Mouse (Mus musculus) right cerebral cortex, postnatal 4 days (tissue): ENCODE data around the gene Olfr714.
A peak's percentile ranks its signal among the peaks of the same experiment; 100 is the strongest.
"Not testable (repeated sequence)": the region's sequence is repeated elsewhere in the genome, so short reads cannot be mapped to it uniquely, and the experiment has no call there.

Experiments used
- DNase-seq: peaks from one replicate; pipeline ENCODE4 v3.0.0-alpha.2; 2022

Gene Olfr714

DNA sequence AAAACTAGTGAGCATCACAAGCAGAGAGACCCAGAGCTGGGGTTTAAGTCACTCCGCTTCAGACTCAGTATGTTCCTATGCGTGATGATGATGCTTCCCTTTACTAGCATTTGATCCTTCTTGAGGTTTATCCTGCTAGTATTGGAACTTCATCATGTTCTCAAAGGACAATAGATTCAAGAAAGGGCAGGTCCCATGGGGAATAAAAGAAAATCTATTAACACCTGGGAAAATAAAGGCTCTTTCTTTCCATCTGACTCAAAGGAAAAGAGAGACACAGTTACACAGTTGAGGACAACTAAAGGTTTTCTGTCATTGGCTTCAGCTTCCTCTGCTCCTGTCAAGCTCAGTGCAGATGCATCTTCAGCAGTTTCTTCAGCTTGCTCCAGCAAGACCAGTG is at the start of gene Olfr714:
Gene Olfr714 (plus strand): TSS at position 301 of the 400 bp plus-strand sequence.
- no peak for DNase-seq

GRCm38 (mm10) chr7:107030874-107031273 is 39.9 kb upstream of the Olfr714 start, which contains the start of gene Olfr713:
Gene Olfr713 (plus strand): TSS chr7:107031174.
- DNase-seq = no peak

- DNase-seq = no peak
Observed at GRCm38 (mm10) chr7:107039934-107040563, 30.7 kb upstream of the Olfr714 start.

DNA sequence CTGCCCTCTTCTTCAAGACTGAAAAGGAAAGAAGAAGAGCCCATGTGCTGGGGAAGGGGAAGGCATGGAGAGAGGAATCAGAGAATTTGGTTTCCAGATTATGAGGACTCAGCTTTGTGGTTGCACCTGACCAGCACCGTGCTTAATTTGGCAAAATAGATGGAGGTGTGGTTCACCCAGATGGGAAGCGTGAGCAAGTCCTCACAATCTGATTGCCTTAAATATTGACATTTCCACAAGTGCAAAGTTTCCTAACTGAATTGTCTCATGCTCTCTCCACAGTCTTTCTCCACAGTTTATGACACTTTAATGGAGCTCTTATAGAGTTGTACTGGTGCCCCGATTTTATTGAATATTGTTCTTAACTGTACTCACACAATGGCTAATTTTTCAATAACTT is 27.6 kb upstream of the Olfr714 start:
- no peak for DNase-seq

DNA sequence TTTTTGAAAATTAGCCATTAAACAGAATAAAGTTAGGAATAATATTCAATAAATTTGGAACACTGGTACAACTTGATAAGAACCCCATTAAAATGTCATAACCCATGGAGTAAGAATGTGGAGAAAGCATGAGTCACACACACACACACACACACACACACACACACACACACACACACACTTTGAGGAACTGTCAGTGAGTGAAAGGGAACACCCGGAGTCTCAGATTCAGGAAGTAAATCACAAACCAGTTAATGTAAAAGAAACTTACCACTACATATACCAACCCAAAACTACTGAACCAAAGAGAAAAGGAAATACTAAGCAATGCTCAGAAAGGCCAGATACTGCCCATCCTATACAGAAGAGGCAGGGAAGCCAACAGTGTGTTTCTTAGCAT is 26.4 kb upstream of the Olfr714 start:
- no peak for DNase-seq

DNA sequence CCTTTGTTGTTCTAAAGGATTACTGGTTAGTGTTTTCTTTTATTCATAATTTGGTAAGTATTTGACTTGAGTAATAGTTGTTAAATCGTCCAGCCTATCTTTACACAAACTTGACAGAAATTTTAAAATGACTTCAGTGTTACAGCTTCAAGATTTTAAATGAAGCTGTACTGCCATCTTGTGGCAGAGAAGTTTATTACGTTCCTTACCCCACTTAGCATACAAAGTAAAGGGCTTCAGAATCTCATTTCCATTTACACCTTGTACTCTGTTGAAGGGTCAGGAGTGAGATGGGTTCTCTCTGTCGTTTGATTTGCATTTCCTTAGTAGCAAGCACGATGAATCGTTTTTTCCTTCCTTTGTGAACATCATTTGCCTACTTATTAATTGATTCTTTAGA is 24.9 kb upstream of the Olfr714 start:
- peak; percentile 11 for DNase-seq

GRCm38 (mm10) chr7:107047578-107047977 is 23.2 kb upstream of the Olfr714 start:
- no peak for DNase-seq

DNA sequence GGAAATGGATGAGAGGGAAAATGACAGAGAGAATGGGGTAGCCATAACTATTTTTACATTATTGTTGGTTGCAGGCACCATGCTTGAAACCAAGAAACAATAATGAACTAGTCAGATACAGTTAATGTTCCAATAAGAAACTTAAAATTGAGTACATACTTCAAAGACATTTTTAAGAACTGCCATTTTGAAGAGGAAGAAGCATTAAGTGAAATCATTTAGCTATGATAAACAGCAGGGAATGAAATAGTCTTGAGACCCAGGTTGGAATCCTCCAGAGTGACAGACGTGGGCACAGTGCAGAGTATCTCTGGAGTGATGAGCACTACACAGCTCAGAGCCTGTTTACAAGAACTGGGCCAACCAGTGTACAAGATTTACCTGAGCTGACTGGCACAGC is 22.1 kb downstream of the Olfr714 start, which contains the start of gene Olfr17:
Gene Olfr17 (plus strand): TSS at position 301 of the 400 bp plus-strand sequence.
- no peak for DNase-seq

GRCm38 (mm10) chr7:107110269-107110668 is 39.5 kb downstream of the Olfr714 start, which contains the start of gene Olfr715b:
Gene Olfr715b (minus strand): TSS chr7:107110369.
- not testable (repeated sequence) for DNase-seq
